Mouse (Mus musculus) cerebellum, adult 2 months (tissue): ENCODE measurements around the gene Espl1.

Experiments
- CTCF ChIP-seq: fragments of 200-500 bp; IDR thresholded peaks from 2 replicates; pipeline ENCODE4 v1.5.1; 2011; ENCODE audit warnings: low read depth, mild to moderate bottlenecking, control low read depth, low read length, moderate library complexity, borderline replicate concordance; ENCODE audit not compliant: insufficient read depth
- POLR2A ChIP-seq: fragments of 200-500 bp; IDR thresholded peaks from 2 replicates; pipeline ENCODE4 v1.6.1; 2011; ENCODE audit warnings: low read length, control low read depth, borderline replicate concordance; ENCODE audit not compliant: insufficient read depth

- TF ChIP-seq POLR2A (no peak), CTCF (no peak)
Measured at GRCm38 (mm10) chr15:102258581-102259253, 37.3 kb upstream of the Espl1 start.
